Mouse (Mus musculus): ENCODE results near the gene Maml3.

DNA sequence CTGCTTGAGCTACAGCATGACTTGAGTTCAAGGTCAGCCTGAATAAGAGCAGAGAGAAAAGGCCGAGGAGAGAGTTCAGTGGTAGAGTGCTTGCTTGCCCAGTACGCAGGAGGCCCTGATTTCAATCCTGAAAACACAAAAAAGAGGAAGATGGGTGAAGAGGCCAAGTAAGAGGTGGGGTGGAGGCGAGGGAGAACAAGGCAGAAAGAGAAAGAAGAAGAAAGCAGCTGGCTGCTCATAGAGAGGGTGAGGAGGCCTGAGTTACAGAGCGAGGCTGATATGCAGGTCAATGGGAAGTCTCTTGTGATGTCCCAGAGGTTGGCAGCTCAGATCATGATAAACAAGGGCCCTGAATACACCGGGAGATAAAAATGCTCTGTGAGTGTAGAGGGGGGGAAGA, 165.8 kb downstream of the Maml3 start:
- TF ChIP-seq CTCF (IDR thresholded peaks at IDR 0.05; ENCODE audit: insufficient read depth, low read depth, low read length): no peak
- TF ChIP-seq POLR2A (IDR thresholded peaks at IDR 0.05; ENCODE audit: insufficient read depth, low read depth, low read length): no peak

Data from olfactory bulb, adult 2 months (tissue).